Mouse (Mus musculus) neural tube, postnatal 0 days (tissue): ENCODE data around the gene Smarca1. TPM values are rescaled to one million over a fixed set of nuclear protein-coding genes. Genes with fewer than 3 reads are reported as not detected.

Experiments used
- polyA plus RNA-seq: library from polyadenylated mRNA; unstranded; fragments of >200 nt; fragmentation: Nextera tagmentation; extraction: Ambion mirVana; gene quantifications from 2 replicates; pipeline ENCODE4 v1.2.1, GENCODE M21; 2015

Gene Smarca1
- 19.7 and 22.7 TPM in 2 replicates for polyA plus RNA-seq

DNA sequence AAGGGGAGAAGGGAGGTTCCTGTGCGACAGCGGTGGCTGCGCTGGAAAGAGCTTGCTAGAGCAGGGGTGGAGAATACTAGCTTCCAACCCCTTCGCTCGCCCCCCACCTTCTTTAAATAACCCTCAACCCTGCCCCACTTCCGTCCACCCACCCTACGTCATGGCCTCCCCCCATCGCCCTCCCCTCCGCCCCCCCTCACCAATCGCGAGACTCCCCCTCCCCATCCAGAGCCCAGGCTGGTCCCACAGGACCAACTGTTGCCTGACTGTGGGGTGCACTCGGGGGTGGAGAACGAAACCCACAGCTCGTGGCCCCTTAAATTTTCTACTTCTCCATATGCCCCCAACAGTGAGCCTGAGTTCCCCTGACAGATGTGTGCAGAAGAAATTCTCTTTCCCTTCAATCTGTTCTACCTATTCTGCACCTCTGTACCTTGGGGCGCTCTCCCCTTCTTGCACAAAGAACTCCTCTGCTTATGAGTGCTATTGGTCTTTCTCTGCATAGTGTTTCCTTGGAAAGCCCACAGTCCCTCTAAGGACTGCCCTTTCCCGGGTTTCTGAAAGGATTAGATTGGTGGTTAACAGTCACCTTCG is at the start of gene Smarca1:
TSS of gene Smarca1 (minus strand) at position 544 of the 594 bp plus-strand sequence.

DNA sequence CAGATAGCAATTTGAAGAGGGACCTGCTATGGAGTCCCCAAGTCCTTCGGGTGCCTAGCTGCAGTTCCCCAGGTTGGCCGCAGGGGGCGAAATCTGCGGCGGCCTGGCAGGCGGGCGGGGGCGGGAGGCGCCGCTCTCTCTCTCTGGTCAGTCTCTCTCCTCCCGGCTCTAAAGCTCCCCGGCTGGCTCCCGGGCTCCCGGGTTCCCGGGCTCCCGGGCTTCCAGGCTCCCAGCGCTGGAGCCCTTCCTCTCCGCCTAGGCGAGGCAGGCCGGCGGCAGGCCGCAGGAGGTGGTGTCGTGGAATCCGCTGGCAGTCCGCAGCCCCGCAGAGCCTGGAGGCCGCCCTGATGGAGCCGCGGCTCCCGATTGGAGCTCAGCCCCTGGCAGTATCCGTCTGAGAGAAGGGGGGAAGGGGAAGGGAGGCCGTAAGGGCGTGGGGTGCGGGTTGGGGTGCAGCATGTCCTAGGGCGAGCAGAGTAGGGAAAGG is 19.6 kb upstream of the Smarca1 start, which contains the start of gene Ocrl:
TSS of gene Ocrl (plus strand) at position 82 of the 487 bp plus-strand sequence.

Other genes with a start within 250 kb of the Smarca1 start
- gene Ocrl, start 19.4 kb upstream of the Smarca1 start, polyA plus RNA-seq, result 24.5 and 29.6 TPM in 2 replicates
- gene Apln, start 141.9 kb upstream of the Smarca1 start, polyA plus RNA-seq, result 1.5 and 1.8 TPM in 2 replicates
- gene Xpnpep2, start 215.8 kb upstream of the Smarca1 start, polyA plus RNA-seq, result 0.14 and 0.24 TPM in 2 replicates